In genomic region chr7:64808876-64809275, GRCm38 (mm10) we compare ENCODE assay signal across 15 mouse cellular contexts.
DNase-seq lines count a peak whose midpoint lies in the region; ATAC-seq and TF ChIP-seq lines count a peak whose summit lies in the region.
"Had no signal": no experiment of that assay in that cellular context is flagged by ENCODE, and none has a peak within 500 bp of the region (broad histone marks: within the 10 kb centered on the region; RNA-seq: fewer than 3 reads in every experiment).

No protein-coding gene starts in this region.

- no peak for TF ChIP-seq CTCF in midbrain, postnatal 0 days (IDR thresholded peaks at IDR 0.05)

- peak; percentile 67; the same call in 1 of the 2 replicates for ATAC-seq in hindbrain, embryonic 16.5 days
- ATAC-seq in midbrain, postnatal 0 days (ENCODE audit: low FRiP score): peak; percentile 60; the same call in 1 of the 2 replicates
- ATAC-seq: intestine, postnatal 0 days had no signal

- no peak overlapping the region for H3K27ac ChIP-seq in hindbrain, embryonic 16.5 days (ENCODE audit: low read depth, low read length)
- H3K27ac ChIP-seq in midbrain, postnatal 0 days (ENCODE audit: low read depth, low read length): no peak overlapping the region
- H3K27ac ChIP-seq: embryonic facial prominence, embryonic 12.5 days; limb, embryonic 15.5 days; lung, embryonic 15.5 days; stomach, embryonic 15.5 days had no signal

- no peaks in the 10 kb centered on the region for H3K9me3 ChIP-seq in hindbrain, embryonic 16.5 days (ENCODE audit: control insufficient read depth, low read length)
- no peaks in the 10 kb centered on the region for H3K9me3 ChIP-seq in midbrain, postnatal 0 days (ENCODE audit: low read length)
- H3K9me3 ChIP-seq: embryonic facial prominence, embryonic 12.5 days; limb, embryonic 15.5 days; lung, embryonic 15.5 days; stomach, embryonic 15.5 days had no signal

- no peak overlapping the region for H3K4me2 ChIP-seq in hindbrain, embryonic 16.5 days (ENCODE audit: low read length)
- H3K4me2 ChIP-seq in midbrain, postnatal 0 days (ENCODE audit: low read depth, low read length, poor library complexity, severe bottlenecking): no peak overlapping the region
- H3K4me2 ChIP-seq: embryonic facial prominence, embryonic 12.5 days; limb, embryonic 15.5 days; lung, embryonic 15.5 days; stomach, embryonic 15.5 days had no signal

- intact Hi-C loops in heart, postnatal 36 days (cut with DNase I): no loop called here
- intact Hi-C loops in heart, postnatal 10 days (cut with DNase I): no loop called here

- H3K9ac ChIP-seq in hindbrain, embryonic 16.5 days (ENCODE audit: low read depth, low read length): no peak overlapping the region
- H3K9ac ChIP-seq in midbrain, postnatal 0 days (replicated peaks; ENCODE audit: low read length, poor library complexity, severe bottlenecking): no peak overlapping the region
- H3K9ac ChIP-seq: embryonic facial prominence, embryonic 12.5 days; limb, embryonic 15.5 days; lung, embryonic 15.5 days; stomach, embryonic 15.5 days had no signal

- peak; percentile 77 for DNase-seq in heart, adult 11 months
- DNase-seq in heart, postnatal 36 days: no peak
- DNase-seq in embryo, embryonic 10.5 days (ENCODE audit: low spot score): peak; percentile 62
- peak; percentile 56 for DNase-seq in midbrain, postnatal 0 days (ENCODE audit: low spot score)
- no peak for DNase-seq in adrenal gland, adult 18-20 months (ENCODE audit: low spot score in 2 of 2)
- DNase-seq in B cell, adult 2 months: no peak
- DNase-seq in heart, postnatal 10 days: no peak
- DNase-seq: adrenal gland, postnatal 10 days; kidney, postnatal 4 days had no signal

- no peak overlapping the region for H3K4me3 ChIP-seq in hindbrain, embryonic 16.5 days (ENCODE audit: low read length)
- no peak overlapping the region for H3K4me3 ChIP-seq in midbrain, postnatal 0 days (ENCODE audit: low read depth, low read length)
- H3K4me3 ChIP-seq: embryonic facial prominence, embryonic 12.5 days; limb, embryonic 15.5 days; lung, embryonic 15.5 days; stomach, embryonic 15.5 days had no signal

- no peaks in the 10 kb centered on the region for H3K27me3 ChIP-seq in hindbrain, embryonic 16.5 days (replicated peaks; ENCODE audit: control insufficient read depth, insufficient read depth, low read length)
- no peaks in the 10 kb centered on the region for H3K27me3 ChIP-seq in midbrain, postnatal 0 days (ENCODE audit: insufficient read depth, low read length)
- H3K27me3 ChIP-seq: embryonic facial prominence, embryonic 12.5 days; limb, embryonic 15.5 days; lung, embryonic 15.5 days; stomach, embryonic 15.5 days had no signal

- 25% methylated on average over 6 of the region's 6 CpGs for WGBS in hindbrain, embryonic 16.5 days
- WGBS in midbrain, postnatal 0 days: 17% methylated on average over 6 of the region's 6 CpGs

- H3K36me3 ChIP-seq in hindbrain, embryonic 16.5 days (ENCODE audit: control insufficient read depth, insufficient read depth, low read length): no peaks in the 10 kb centered on the region
- H3K36me3 ChIP-seq in midbrain, postnatal 0 days (ENCODE audit: insufficient read depth, low read length): no peaks in the 10 kb centered on the region
- H3K36me3 ChIP-seq: embryonic facial prominence, embryonic 12.5 days; limb, embryonic 15.5 days; lung, embryonic 15.5 days; stomach, embryonic 15.5 days had no signal

- H3K4me1 ChIP-seq in hindbrain, embryonic 16.5 days (ENCODE audit: control insufficient read depth, insufficient read depth, low read depth, low read length): no peaks in the 10 kb centered on the region
- no peaks in the 10 kb centered on the region for H3K4me1 ChIP-seq in midbrain, postnatal 0 days (ENCODE audit: insufficient read depth, low read length)
- H3K4me1 ChIP-seq: embryonic facial prominence, embryonic 12.5 days; limb, embryonic 15.5 days; lung, embryonic 15.5 days; stomach, embryonic 15.5 days had no signal

Comparison
In these comparisons a context has a peak if more than half of its experiments do, and no peak if none do; other contexts are left out.
1. DNase-seq: peak in heart, adult 11 months (single experiment), embryo, embryonic 10.5 days (single experiment) and midbrain, postnatal 0 days (single experiment); none in heart, postnatal 36 days (0 of 2), adrenal gland, adult 18-20 months (0 of 2), B cell, adult 2 months (0 of 2) and heart, postnatal 10 days (0 of 2).